Mouse (Mus musculus) limb, embryonic 12.5 days (tissue): Measurements from ENCODE around the gene Dkk3. TPM values are rescaled to one million over a fixed set of nuclear protein-coding genes. Genes with fewer than 3 reads are reported as not detected.
"Not testable (repeated sequence)": the region's sequence is repeated elsewhere in the genome, so short reads cannot be mapped to it uniquely, and the experiment has no call there.

Experiments used
- ATAC-seq: fragments of 200-750 bp; cut with Nextera tagmentation; 2 replicates; pipeline ENCODE4 v1.8.0; 2017; ENCODE audit warnings: low read depth, moderate TSS enrichment; ENCODE audit not compliant: insufficient number of reproducible peaks, insufficient read depth, low FRiP score, low TSS enrichment
- H3K27ac ChIP-seq: fragments of 300-500 bp; sonication (generic); 2 replicates; pipeline ENCODE4 v1.5.1; 2016; ENCODE audit warnings: mild to moderate bottlenecking, moderate library complexity
- H3K27me3 ChIP-seq: fragments of 300-500 bp; sonication (generic); 2 replicates; pipeline ENCODE4 v1.6.1; 2016; ENCODE audit warnings: mild to moderate bottlenecking, moderate library complexity
- H3K36me3 ChIP-seq: fragments of 300-500 bp; sonication (generic); 2 replicates; pipeline ENCODE4 v1.6.1; 2016; ENCODE audit warnings: mild to moderate bottlenecking, moderate library complexity
- H3K4me1 ChIP-seq: fragments of 300-500 bp; sonication (generic); replicated peaks from 2 replicates; pipeline ENCODE4 v1.6.1; 2016
- H3K4me2 ChIP-seq: fragments of 300-500 bp; sonication (generic); 2 replicates; pipeline ENCODE4 v1.6.1; 2016; ENCODE audit warnings: mild to moderate bottlenecking, moderate library complexity
- H3K4me3 ChIP-seq: fragments of 300-500 bp; sonication (generic); replicated peaks from 2 replicates; pipeline ENCODE4 v1.5.1; 2016; ENCODE audit warnings: mild to moderate bottlenecking
- H3K9ac ChIP-seq: fragments of 300-500 bp; sonication (generic); replicated peaks from 2 replicates; pipeline ENCODE4 v1.6.1; 2016; ENCODE audit warnings: mild to moderate bottlenecking, moderate library complexity
- H3K9me3 ChIP-seq: fragments of 300-500 bp; sonication (generic); 2 replicates; pipeline ENCODE4 v1.6.1; 2016; ENCODE audit warnings: mild to moderate bottlenecking, moderate library complexity
- WGBS: fragments of 180-500 bp; shearing (Covaris S2); methylation state at CpG from one replicate; pipeline ENCODE4 v1.1.7; 2016; 5-methylcytosine and 5-hydroxymethylcytosine counted together
- polyA plus RNA-seq: library from polyadenylated mRNA; unstranded; fragments of >200 nt; fragmentation: Nextera tagmentation; extraction: Ambion mirVana; gene quantifications from 2 replicates; pipeline ENCODE4 v1.2.1, GENCODE M21; 2016

The Dkk3 gene
- polyA plus RNA-seq, 1 experiment from 2014 or later, result 14.1 TPM

GRCm38 (mm10) chr7:112110638-112111372 is 48.1 kb downstream of the Dkk3 start:
- Histone ChIP-seq H3K9ac (no peak overlapping the region), H3K36me3 (peaks cover 69% of the 10 kb centered on the region), H3K4me2 (no peak overlapping the region), H3K27me3 (no peaks in the 10 kb centered on the region), H3K9me3 (no peaks in the 10 kb centered on the region), H3K4me3 (no peak overlapping the region), H3K27ac (no peak overlapping the region), H3K4me1 (no peaks in the 10 kb centered on the region)
- ATAC-seq, result no peak
- WGBS, result 95% methylated on average over 19 of the region's 19 CpGs

GRCm38 (mm10) chr7:112108757-112109156 is 50.1 kb downstream of the Dkk3 start:
- H3K36me3 ChIP-seq, result peaks cover 89% of the 10 kb centered on the region
- H3K9ac ChIP-seq, result no peak overlapping the region
- H3K4me2 ChIP-seq, result no peak overlapping the region
- H3K9me3 ChIP-seq, result no peaks in the 10 kb centered on the region
- H3K4me3 ChIP-seq, result no peak overlapping the region
- no peak overlapping the region for H3K27ac ChIP-seq
- no peaks in the 10 kb centered on the region for H3K4me1 ChIP-seq
- ATAC-seq, result no peak
- H3K27me3 ChIP-seq, result no peaks in the 10 kb centered on the region

DNA sequence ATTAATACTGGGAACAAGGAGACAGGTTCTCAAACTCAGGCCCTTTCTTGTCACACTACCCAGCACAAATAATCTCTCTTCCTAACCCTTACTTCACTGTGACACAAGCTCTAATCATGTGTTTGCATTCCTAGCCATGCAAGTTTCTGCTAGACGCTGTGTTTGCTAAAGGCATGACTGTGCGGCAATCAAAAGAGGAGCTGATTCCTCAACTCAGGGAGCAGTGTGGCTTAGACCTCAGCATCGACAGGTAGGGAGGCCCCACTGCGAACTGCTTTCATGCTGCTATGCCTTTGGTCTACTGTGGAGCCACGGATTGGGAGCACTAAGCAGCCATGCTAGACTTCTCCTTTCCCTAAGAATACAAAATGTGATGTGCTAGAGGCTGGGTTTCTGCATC is 55.0 kb downstream of the Dkk3 start:
- 89% methylated on average over 5 of the region's 5 CpGs for WGBS
- ATAC-seq, result no peak
- peaks cover 96% of the 10 kb centered on the region for H3K36me3 ChIP-seq

GRCm38 (mm10) chr7:112102933-112103332 is 55.9 kb downstream of the Dkk3 start:
- ATAC-seq, result no peak

More for the DNA sequence above, 55.0 kb downstream of the Dkk3 start:
- Histone ChIP-seq H3K4me3 (no peak overlapping the region), H3K27ac (no peak overlapping the region), H3K4me2 (no peak overlapping the region), H3K27me3 (no peaks in the 10 kb centered on the region), H3K4me1 (no peaks in the 10 kb centered on the region), H3K9me3 (no peaks in the 10 kb centered on the region), H3K9ac (no peak overlapping the region)

GRCm38 (mm10) chr7:112100887-112101286 is 58.0 kb downstream of the Dkk3 start:
- ATAC-seq, result no peak
- WGBS, result 89% methylated on average over 2 of the region's 2 CpGs
- Histone ChIP-seq H3K27me3 (no peaks in the 10 kb centered on the region), H3K4me2 (no peak overlapping the region), H3K4me1 (no peaks in the 10 kb centered on the region), H3K9ac (no peak overlapping the region), H3K4me3 (no peak overlapping the region), H3K27ac (no peak overlapping the region), H3K36me3 (peaks cover 93% of the 10 kb centered on the region), H3K9me3 (no peaks in the 10 kb centered on the region)

More at GRCm38 (mm10) chr7:112102933-112103332, 55.9 kb downstream of the Dkk3 start:
- H3K36me3 ChIP-seq, result peaks cover 96% of the 10 kb centered on the region
- no peaks in the 10 kb centered on the region for H3K27me3 ChIP-seq
- no peak overlapping the region for H3K9ac ChIP-seq
- H3K27ac ChIP-seq, result no peak overlapping the region
- no peaks in the 10 kb centered on the region for H3K4me1 ChIP-seq
- 77% methylated on average over 5 of the region's 5 CpGs for WGBS
- H3K9me3 ChIP-seq, result no peaks in the 10 kb centered on the region
- H3K4me2 ChIP-seq, result no peak overlapping the region
- H3K4me3 ChIP-seq, result no peak overlapping the region

GRCm38 (mm10) chr7:112094923-112095322 is 63.9 kb downstream of the Dkk3 start:
- not testable (repeated sequence) for ATAC-seq
- WGBS, result 91% methylated on average over 4 of the region's 4 CpGs
- peaks cover 94% of the 10 kb centered on the region for H3K36me3 ChIP-seq

DNA sequence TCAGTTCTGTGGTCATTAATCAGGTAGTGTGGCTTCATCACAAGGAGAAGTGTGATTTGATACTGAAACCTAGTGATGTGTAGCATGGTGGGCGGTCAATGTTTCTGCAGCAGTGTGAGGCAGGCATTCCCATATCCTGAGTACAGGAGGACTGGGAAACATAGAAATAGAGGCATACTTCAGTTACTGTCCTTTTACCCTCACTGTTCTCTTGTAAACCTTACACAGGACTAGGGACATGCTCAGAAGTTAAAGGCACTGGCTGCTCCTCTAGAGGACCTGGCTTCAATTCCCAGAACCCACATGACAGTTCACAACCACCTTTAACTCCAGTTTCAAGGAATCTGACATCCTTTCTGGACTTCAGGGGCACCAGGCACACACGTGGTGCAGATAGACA is 72.7 kb downstream of the Dkk3 start:
- H3K9ac ChIP-seq, result no peak overlapping the region
- no peak overlapping the region for H3K27ac ChIP-seq
- H3K4me2 ChIP-seq, result no peak overlapping the region
- no peaks in the 10 kb centered on the region for H3K9me3 ChIP-seq
- WGBS, result 94% methylated on average over 2 of the region's 2 CpGs
- ATAC-seq, result no peak
- H3K36me3 ChIP-seq, result peaks cover 75% of the 10 kb centered on the region
- H3K4me1 ChIP-seq, result no peaks in the 10 kb centered on the region
- no peaks in the 10 kb centered on the region for H3K27me3 ChIP-seq
- H3K4me3 ChIP-seq, result no peak overlapping the region

More at GRCm38 (mm10) chr7:112094923-112095322, 63.9 kb downstream of the Dkk3 start:
- not testable (repeated sequence) for H3K9ac ChIP-seq, H3K4me3 ChIP-seq, H3K9me3 ChIP-seq, H3K27ac ChIP-seq, H3K27me3 ChIP-seq, H3K4me1 ChIP-seq, H3K4me2 ChIP-seq

- no peak overlapping the region for H3K4me3 ChIP-seq
- WGBS, result 31% methylated on average over 4 of the region's 4 CpGs
- H3K27ac ChIP-seq, result no peak overlapping the region
- H3K4me1 ChIP-seq, result no peaks in the 10 kb centered on the region
- peaks cover 75% of the 10 kb centered on the region for H3K36me3 ChIP-seq
- ATAC-seq, result no peak
- H3K9me3 ChIP-seq, result no peaks in the 10 kb centered on the region
- H3K4me2 ChIP-seq, result no peak overlapping the region
- no peaks in the 10 kb centered on the region for H3K27me3 ChIP-seq
- H3K9ac ChIP-seq, result no peak overlapping the region
These were observed 73.8 kb downstream of the Dkk3 start for GRCm38 (mm10) chr7:112085062-112085461.

GRCm38 (mm10) chr7:112084222-112084621 is 74.6 kb downstream of the Dkk3 start:
- Histone ChIP-seq H3K36me3 (peaks cover 73% of the 10 kb centered on the region), H3K9me3 (no peaks in the 10 kb centered on the region), H3K9ac (no peak overlapping the region), H3K27ac (no peak overlapping the region), H3K27me3 (no peaks in the 10 kb centered on the region), H3K4me2 (no peak overlapping the region), H3K4me3 (no peak overlapping the region), H3K4me1 (no peaks in the 10 kb centered on the region)
- WGBS, result 84% methylated on average over 2 of the region's 2 CpGs
- ATAC-seq, result no peak

DNA sequence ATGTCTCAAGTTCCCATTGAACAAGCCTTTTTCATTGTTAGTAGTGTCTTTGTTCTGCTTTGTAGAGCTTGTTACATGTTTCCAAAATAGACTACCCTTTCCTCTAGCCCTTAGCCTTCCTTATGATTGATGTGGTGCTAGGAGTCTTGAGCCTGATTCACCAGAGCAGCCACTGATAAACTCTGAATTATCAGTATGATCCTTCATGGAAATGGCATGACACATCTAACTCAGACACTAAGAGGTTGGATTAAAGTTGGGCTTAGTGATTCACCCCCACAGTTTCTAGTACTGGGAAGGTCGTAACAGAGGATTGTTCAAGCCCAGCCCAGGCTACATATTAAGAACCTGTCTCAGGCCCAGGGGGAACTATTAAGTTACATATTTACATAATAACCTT is 76.2 kb downstream of the Dkk3 start:
- Histone ChIP-seq H3K27ac (no peak overlapping the region), H3K9ac (no peak overlapping the region), H3K9me3 (no peaks in the 10 kb centered on the region), H3K4me2 (no peak overlapping the region), H3K4me3 (no peak overlapping the region), H3K36me3 (peaks cover 77% of the 10 kb centered on the region), H3K27me3 (no peaks in the 10 kb centered on the region), H3K4me1 (no peaks in the 10 kb centered on the region)
- ATAC-seq, result no peak
- WGBS, result 84% methylated on average over 1 of the region's 1 CpGs

GRCm38 (mm10) chr7:112074868-112075267 is 84.0 kb downstream of the Dkk3 start:
- Histone ChIP-seq H3K9ac (no peak overlapping the region), H3K9me3 (no peaks in the 10 kb centered on the region), H3K27me3 (no peaks in the 10 kb centered on the region), H3K4me1 (no peaks in the 10 kb centered on the region), H3K4me3 (no peak overlapping the region), H3K4me2 (no peak overlapping the region), H3K36me3 (peaks cover 53% of the 10 kb centered on the region), H3K27ac (no peak overlapping the region)
- ATAC-seq, result no peak
- WGBS, result 92% methylated on average over 5 of the region's 5 CpGs
